Mouse (Mus musculus) urinary bladder, postnatal 25 days (tissue): ENCODE data around the gene Ptafr.

ENCODE experiments used
- DNase-seq: peaks from one replicate; pipeline ENCODE4 v3.0.0; 2022; ENCODE audit warnings: low spot score

Gene Ptafr

DNA sequence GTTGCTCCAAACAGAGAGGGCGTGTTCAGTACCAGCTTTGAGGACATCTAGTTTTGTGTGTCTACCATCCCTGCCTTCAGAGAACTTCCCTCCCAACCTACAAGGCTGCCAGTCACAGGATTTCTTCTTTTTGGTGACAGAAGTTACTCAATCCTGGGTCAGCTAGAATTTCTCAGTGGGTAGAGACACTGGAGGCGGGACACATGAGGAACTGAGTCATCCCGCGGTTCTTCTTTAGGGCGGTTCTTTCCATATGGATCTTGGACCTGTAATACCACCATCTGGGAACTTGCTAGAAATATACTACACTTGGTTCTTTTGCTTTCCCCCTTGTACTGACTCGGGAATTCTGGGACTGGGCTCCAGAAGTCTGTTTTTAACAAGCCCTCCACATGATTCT lies 54.0 kb downstream of the Ptafr start:
- DNase-seq = no peak

DNA sequence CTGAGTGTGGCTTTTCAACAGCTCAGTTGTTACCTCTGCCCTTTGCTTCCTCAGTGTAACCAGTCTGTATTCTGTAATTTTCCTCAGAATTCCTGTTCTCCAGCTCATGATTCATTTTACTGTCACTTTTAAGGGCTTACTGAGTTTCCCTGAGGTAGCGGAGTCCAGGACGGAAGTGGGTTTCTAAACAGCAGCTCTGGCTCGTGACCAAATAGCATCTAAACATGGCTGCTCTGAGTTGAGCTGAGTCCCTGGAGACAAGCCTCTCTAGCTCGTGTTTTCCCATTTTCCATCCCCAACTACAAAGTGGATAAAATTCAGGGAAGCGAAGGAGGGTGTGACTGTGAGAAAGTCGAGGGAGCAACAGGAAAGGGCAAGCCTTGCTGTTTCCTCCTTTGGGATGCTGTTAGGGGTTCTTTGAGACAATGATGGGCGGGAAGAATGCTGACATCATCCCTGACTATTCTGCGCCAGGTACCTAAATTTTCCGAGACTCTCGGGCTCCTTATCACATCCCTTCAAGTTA lies 55.0 kb downstream of the Ptafr start:
- no peak for DNase-seq

DNA sequence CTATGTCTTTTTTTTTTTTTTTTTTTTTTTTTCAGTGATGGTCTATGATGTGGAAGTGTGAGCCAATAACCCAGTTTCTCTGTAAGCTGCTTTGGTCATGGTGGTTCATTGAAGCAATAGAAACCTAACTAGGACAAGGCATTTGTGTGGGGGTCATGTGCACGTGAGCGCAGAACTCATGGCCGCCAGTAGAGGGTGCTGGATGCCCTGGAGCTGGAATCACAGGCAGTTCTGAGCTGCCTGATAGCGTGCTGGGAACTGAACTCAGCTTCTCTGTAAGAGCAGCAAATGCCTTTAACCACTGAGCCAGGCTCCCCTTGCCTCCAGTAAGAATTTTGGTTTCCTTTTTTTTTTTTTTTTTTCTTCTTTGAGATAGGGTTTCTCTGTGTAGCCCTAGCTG lies 56.3 kb downstream of the Ptafr start:
- no peak for DNase-seq

DNA sequence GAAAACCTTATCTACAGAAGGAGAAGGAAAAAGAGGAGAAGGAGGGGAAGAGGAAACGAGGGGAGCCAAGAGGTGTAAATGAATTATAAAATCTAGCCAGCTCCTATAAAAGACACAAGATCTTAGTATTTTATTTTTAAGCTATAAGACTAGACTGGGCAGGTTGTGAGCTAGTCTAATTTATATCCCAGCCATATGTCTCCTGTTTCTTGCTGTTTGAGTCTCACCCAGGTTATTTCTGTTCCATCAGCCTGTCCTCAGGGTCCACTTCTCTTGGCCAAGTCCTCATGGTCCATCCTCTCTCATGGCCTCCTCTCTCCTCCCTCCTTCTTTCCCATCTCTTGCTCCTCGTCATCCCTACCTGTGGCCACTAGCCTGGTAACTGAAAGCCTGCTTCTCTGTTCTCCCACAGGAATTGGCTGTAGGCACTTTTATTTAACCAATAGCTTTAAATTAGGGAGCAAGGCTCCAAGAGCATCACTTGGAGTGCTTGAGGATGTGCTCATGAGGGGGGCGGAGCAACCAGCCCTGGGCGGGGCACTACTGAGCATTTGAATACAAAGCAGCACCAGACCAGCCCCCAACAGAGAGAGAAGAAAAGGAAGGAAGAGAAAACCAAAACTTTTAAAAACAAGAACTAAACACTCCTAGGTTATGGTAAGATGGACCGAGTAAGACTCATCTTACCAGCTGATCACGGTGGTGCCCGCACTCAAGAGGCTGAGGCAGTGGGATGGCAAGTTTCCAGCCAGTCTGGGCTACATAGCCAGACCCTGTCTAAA lies 57.6 kb downstream of the Ptafr start:
- no peak for DNase-seq

DNA sequence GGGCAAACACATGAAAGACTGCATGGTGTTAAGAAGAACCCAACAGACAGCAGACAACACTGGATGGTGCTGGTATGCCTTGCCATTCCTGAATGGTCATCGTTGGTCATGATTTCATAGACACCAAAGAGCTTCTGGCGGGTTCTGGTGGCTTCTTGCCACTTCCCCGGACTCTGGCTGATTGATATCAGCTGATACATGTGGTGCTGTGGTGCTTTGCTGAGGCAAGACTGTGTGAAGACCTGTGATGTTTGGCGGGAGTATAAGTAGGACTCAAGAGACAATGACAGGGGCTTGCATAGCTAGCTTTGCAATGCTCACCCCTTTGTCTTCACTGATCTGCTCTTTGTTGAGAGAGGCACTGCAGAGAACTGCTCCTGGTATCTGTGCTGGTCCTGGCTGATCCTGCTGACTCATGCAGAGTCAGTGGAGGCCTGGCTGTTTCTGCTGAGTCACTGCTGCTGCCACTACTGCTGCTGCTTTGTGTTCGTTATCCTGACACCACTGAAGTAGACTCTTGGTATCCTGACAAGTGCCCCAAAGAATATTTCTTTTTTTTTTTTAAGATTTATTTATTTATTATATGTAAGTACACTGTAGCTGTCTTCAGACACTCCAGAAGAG lies 60.3 kb downstream of the Ptafr start:
- DNase-seq = no peak

DNA sequence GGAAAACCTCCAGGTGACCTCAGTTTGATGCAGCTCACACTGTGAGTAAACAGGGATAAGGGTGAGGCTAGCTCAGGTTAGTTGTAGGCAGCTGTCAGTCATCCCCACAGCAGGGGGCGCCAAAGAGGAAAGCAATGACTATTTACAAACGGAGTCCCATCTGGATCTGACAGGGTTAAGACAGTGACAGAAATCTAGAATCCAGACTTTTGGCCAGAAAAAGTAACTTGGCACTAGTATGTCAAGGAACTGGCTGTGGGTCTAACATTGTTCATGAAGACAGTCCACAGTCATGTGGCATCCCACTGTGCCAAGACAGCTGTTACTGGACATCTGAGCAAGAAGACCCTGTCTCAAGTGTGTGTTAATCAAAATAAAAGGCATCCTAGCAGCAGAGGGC lies 65.0 kb downstream of the Ptafr start:
- DNase-seq = no peak
